Mouse (Mus musculus) kidney, adult 18-20 months (tissue): Measurements from ENCODE around the gene Pter.

ENCODE experiments used
- DNase-seq: peaks from one replicate; pipeline ENCODE4 v3.0.0; 2021

Pter gene

GRCm38 (mm10) chr2:13009261-13009972, 85.6 kb downstream of the Pter start:
- peak; percentile 15 for DNase-seq

- DNase-seq, result peak; percentile 20
Measured at GRCm38 (mm10) chr2:13010030-13010459, 86.2 kb downstream of the Pter start.

GRCm38 (mm10) chr2:13010460-13011341, 86.9 kb downstream of the Pter start:
- DNase-seq, result peak; percentile 49

DNA sequence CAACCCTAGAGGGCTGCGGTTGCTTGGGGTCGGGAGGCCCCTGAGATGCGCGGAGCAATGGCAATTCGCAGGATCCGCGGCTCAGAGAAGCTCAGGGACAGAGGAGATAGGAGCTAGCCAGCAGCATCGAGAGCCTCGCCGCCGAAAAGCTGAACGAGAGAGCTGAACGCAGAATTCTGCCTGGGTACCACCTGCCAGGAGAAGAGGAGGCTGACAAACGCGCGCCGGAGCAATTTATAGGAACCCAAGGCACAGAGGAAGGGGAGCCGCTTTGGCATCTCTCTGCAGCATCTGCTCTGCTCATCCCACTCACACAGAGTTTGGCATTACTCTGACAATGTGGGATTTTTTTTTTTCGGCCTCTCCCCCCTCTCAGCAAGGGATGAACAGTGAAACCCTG, 87.6 kb downstream of the Pter start, which contains the start of gene C1ql3:
Gene C1ql3 (minus strand): TSS at position 335 of the 400 bp plus-strand sequence.
- DNase-seq, result no peak

DNA sequence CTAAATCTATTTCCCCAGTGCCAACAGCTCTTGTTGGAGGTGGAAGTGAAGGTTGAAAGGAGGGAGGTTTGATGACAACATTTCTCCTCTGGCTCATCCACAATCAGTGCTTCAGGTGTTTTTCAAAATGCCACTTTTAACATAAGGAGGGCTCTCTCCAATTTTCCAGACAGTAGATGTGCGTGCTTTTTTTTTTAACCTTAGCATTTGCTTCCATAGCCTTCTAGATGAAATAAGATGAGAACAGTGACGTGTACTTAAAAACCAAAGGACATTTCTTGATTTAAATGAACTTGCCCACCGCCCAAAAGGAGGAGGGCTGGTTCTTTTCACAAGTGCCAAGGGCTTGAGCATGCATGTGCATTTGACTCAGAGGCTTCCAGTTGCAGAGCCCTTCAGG, 88.1 kb downstream of the Pter start:
- no peak for DNase-seq

DNA sequence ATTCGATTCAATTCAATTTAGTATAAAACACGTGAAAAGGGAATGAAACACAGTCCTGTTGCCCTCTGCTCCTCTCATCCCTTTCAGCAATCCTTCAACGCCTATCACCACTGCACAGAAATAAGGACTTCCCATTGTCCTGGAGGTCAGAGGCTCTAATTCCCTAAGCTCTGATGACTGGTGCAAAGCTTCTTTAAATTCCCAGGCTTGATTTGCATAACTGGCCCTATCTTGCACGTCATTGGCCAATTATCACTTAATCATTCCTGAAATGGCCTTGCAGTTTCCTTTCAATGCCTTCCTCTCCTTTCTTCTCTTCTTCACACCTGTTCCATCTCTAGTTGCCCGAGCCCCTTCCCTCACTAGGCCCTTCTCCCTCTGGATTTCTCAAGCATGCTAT, 94.5 kb downstream of the Pter start:
- no peak for DNase-seq

DNA sequence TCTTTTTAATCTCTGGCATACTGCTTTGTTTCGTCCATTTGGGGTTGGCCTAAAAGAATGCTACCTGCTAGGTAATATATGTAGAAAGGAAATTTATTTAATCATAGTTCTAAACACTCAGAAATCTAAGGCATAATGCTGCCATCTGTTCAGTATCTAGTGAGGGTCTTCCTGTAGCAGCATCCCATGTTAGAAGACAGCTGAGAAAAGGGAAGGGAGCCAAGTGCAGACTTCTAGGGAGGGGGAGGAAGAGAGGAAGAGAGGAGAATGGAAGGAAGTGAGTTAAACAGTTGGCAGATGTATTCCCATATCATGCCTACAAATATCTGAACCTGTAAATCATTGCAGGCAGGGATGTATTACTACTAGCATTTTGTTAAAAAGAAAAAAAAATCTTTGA, 95.0 kb downstream of the Pter start:
- DNase-seq, result no peak

- no peak for DNase-seq
Measured at GRCm38 (mm10) chr2:13038772-13039171, 114.9 kb downstream of the Pter start.

DNA sequence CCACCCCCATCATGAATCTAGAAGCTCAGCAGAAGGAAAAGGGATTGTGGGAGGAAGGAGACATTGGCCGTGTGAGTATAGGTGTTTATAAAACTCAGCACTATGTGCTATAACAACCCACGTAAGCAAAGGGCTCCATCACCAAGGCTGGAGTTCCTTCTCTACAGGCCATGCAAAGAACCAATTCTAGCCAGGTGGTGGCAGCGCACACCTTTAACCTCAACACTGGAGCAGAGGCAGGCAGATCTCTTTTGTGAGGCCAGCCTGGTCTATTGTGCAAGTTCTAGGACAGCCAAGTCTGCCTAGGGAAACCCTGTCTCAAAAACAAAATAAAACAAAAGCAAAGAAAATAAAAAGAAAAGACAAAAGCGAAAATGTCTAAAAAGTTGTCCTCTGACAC, 115.9 kb downstream of the Pter start:
- no peak for DNase-seq

DNA sequence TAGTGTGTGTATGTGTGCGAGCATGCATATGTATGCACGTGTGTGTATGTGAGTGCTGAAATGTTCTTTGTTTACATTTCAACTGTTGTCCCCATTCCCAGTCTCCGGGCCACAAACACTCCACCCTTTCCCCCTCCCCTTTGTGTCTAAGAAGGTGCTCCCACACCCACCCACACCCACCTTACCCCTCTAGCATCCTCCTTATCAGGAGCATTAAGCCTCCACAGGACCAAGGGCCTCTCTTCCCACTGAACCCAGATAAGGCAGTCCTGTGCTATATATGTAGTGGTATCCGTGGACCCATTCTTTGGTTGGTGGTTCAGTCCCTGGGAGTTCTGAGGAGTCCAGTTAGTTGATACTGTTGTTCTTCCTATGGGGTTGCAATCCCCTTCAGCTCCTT, 120.7 kb downstream of the Pter start:
- no peak for DNase-seq

GRCm38 (mm10) chr2:13048649-13049048, 124.8 kb downstream of the Pter start:
- no peak for DNase-seq
